Mouse (Mus musculus) midbrain, embryonic 13.5 days (tissue): ENCODE measurements around the gene Znrd1as. TPM values are rescaled to one million over a fixed set of nuclear protein-coding genes. Genes with fewer than 3 reads are reported as not detected.
A peak's percentile ranks its signal among the peaks of the same experiment; 100 is the strongest.

Experiments used
- ATAC-seq: fragments of 200-750 bp; cut with Nextera tagmentation; 2 replicates; pipeline ENCODE4 v1.8.0; 2017; ENCODE audit warnings: mild to moderate bottlenecking, moderate TSS enrichment, moderate library complexity
- H3K27ac ChIP-seq: fragments of 300-500 bp; sonication (generic); 2 replicates; pipeline ENCODE4 v1.5.1; 2015; ENCODE audit warnings: inconsistent platforms, mild to moderate bottlenecking, moderate library complexity
- H3K27me3 ChIP-seq: fragments of 300-500 bp; sonication (generic); 2 replicates; pipeline ENCODE4 v1.6.1; 2015; ENCODE audit warnings: mild to moderate bottlenecking, inconsistent platforms
- H3K36me3 ChIP-seq: fragments of 300-500 bp; sonication (generic); 2 replicates; pipeline ENCODE4 v1.6.1; 2015; ENCODE audit warnings: mild to moderate bottlenecking, inconsistent platforms
- H3K4me1 ChIP-seq: fragments of 300-500 bp; sonication (generic); replicated peaks from 2 replicates; pipeline ENCODE4 v1.6.1; 2015; ENCODE audit warnings: inconsistent platforms
- H3K4me2 ChIP-seq: fragments of 300-500 bp; sonication (generic); replicated peaks from 2 replicates; pipeline ENCODE4 v1.6.1; 2015; ENCODE audit warnings: moderate library complexity, mild to moderate bottlenecking, inconsistent platforms
- H3K4me3 ChIP-seq: fragments of 300-500 bp; sonication (generic); replicated peaks from 2 replicates; pipeline ENCODE4 v1.5.1; 2015; ENCODE audit warnings: mild to moderate bottlenecking, inconsistent platforms
- H3K9ac ChIP-seq: fragments of 300-500 bp; sonication (generic); replicated peaks from 2 replicates; pipeline ENCODE4 v1.6.1; 2015; ENCODE audit warnings: mild to moderate bottlenecking, inconsistent platforms
- H3K9me3 ChIP-seq: fragments of 300-500 bp; sonication (generic); 2 replicates; pipeline ENCODE4 v1.6.1; 2016; ENCODE audit warnings: mild to moderate bottlenecking, inconsistent platforms
- WGBS: fragments of 180-500 bp; shearing (Covaris S2); methylation state at CpG from one replicate; pipeline ENCODE4 v1.1.7; 2015; 5-methylcytosine and 5-hydroxymethylcytosine counted together
- polyA plus RNA-seq: library from polyadenylated mRNA; unstranded; fragments of >200 nt; fragmentation: Nextera tagmentation; extraction: Ambion mirVana; gene quantifications from 2 replicates; pipeline ENCODE4 v1.2.1, GENCODE M21; 2015

Gene Znrd1as
- 4.8 and 6.5 TPM in 2 replicates for polyA plus RNA-seq

- Histone ChIP-seq H3K9ac (peak within 1 kb of the TSS; percentile 84), H3K4me1 (peaks cover 18% of the 10 kb centered on the region), H3K27ac (peak within 1 kb of the TSS; percentile 70), H3K36me3 (peaks cover 15% of the 10 kb centered on the region), H3K4me2 (peak within 1 kb of the TSS; percentile 84), H3K4me3 (peak within 1 kb of the TSS; percentile 68), H3K9me3 (no peaks in the 10 kb centered on the region), H3K27me3 (no peaks in the 10 kb centered on the region)
- ATAC-seq = peak; percentile 98
- WGBS = under 1% methylated on average over 46 of the region's 46 CpGs
Measured at GRCm38 (mm10) chr17:36957999-36958743, at the start of gene Znrd1as, which contains the start of gene Znrd1. TSS of gene Znrd1as (plus strand) at chr17:36958592. TSS of gene Znrd1 (minus strand) at chr17:36958559.

DNA sequence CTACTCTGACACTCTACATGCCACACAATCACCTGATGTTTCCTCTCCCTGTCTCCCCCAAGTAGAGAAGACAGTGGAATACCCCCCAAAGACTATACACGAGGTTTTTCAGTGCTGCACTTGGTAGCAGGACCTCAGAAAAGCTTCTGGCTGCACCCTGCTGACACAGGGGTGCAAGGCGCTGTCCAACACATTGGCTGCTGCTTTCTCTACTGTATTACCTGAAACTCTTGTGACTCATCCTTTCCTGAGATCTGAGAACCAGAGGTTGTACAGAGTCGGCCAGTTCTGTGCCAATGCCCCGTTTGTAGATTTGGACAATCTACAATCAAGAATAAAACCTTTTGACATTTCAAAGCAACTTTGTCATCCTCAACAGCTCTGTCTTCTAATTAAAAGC is 48.6 kb upstream of the Znrd1as start:
- Histone ChIP-seq H3K4me1 (no peaks in the 10 kb centered on the region), H3K27me3 (no peaks in the 10 kb centered on the region), H3K36me3 (no peaks in the 10 kb centered on the region), H3K9me3 (no peaks in the 10 kb centered on the region), H3K4me2 (no peak overlapping the region), H3K27ac (no peak overlapping the region), H3K4me3 (no peak overlapping the region), H3K9ac (no peak overlapping the region)
- no peak for ATAC-seq
- WGBS = 64% methylated on average over 4 of the region's 4 CpGs

DNA sequence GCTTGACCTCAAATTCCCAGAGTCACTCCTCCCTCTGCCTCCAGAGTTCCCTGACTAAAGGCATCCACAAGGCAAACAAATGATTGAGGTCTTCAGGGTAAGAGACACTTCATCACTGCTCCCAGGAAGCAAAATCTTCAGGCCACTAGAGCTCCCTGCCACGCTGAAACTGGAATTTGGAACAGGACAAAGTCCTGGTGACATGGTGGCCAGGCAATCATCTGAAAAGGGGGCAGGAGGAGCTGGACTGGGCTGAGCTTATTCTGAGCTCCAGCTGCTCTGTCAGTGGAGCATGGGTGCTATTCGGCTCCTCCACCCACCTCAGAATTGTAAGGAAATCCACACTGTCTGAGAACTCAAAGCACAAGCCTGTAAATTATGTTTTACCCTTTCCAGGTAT is 46.4 kb upstream of the Znrd1as start:
- Histone ChIP-seq H3K9ac (no peak overlapping the region), H3K4me2 (no peak overlapping the region), H3K27me3 (no peaks in the 10 kb centered on the region), H3K4me1 (no peaks in the 10 kb centered on the region), H3K4me3 (no peak overlapping the region), H3K9me3 (no peaks in the 10 kb centered on the region), H3K36me3 (no peaks in the 10 kb centered on the region), H3K27ac (no peak overlapping the region)
- WGBS = 63% methylated on average over 2 of the region's 2 CpGs
- no peak for ATAC-seq

DNA sequence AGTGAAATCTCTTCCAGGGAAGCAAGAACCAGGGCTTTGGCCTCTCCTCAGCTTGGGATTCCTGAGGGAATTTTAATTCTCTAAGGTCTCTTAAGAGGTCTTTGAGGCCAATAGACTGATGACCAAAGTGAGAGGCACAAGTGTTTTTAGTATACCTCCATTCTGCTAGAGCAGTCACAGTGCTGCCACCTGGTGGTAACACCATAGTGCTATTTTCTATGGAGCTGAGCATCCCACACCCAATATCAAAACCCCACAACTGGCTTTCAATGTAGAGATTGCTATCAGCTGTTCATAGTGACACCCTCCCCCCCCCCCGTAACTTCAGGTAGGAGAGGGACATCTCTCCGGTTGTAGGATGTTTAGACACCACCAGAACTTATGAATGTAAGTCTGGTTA is 44.3 kb upstream of the Znrd1as start:
- no peak for ATAC-seq
- no peak overlapping the region for H3K9ac ChIP-seq

GRCm38 (mm10) chr17:36915076-36915475 is 43.3 kb upstream of the Znrd1as start:
- Histone ChIP-seq H3K27ac (no peak overlapping the region), H3K36me3 (no peaks in the 10 kb centered on the region), H3K9me3 (no peaks in the 10 kb centered on the region), H3K27me3 (no peaks in the 10 kb centered on the region), H3K4me2 (no peak overlapping the region), H3K4me1 (no peaks in the 10 kb centered on the region), H3K9ac (no peak overlapping the region), H3K4me3 (no peak overlapping the region)
- 18% methylated on average over 9 of the region's 9 CpGs for WGBS
- ATAC-seq = peak; percentile 27; the same call in 1 of the 2 replicates

More for the DNA sequence above, 44.3 kb upstream of the Znrd1as start:
- H3K4me2 ChIP-seq = no peak overlapping the region
- H3K4me1 ChIP-seq = no peaks in the 10 kb centered on the region
- H3K36me3 ChIP-seq = no peaks in the 10 kb centered on the region
- no peaks in the 10 kb centered on the region for H3K9me3 ChIP-seq
- H3K27ac ChIP-seq = no peak overlapping the region
- H3K4me3 ChIP-seq = no peak overlapping the region
- H3K27me3 ChIP-seq = no peaks in the 10 kb centered on the region
- WGBS = 17% methylated on average over 2 of the region's 2 CpGs

GRCm38 (mm10) chr17:36920239-36920638 is 38.2 kb upstream of the Znrd1as start:
- Histone ChIP-seq H3K9me3 (no peaks in the 10 kb centered on the region), H3K4me2 (no peak overlapping the region), H3K4me1 (no peaks in the 10 kb centered on the region), H3K9ac (no peak overlapping the region), H3K27me3 (no peaks in the 10 kb centered on the region), H3K4me3 (no peak overlapping the region), H3K27ac (no peak overlapping the region), H3K36me3 (no peaks in the 10 kb centered on the region)
- ATAC-seq = no peak
- WGBS = 62% methylated on average over 15 of the region's 15 CpGs

- Histone ChIP-seq H3K4me3 (no peak overlapping the region), H3K27me3 (no peaks in the 10 kb centered on the region), H3K4me2 (no peak overlapping the region), H3K4me1 (no peaks in the 10 kb centered on the region), H3K27ac (no peak overlapping the region), H3K9ac (no peak overlapping the region), H3K36me3 (no peaks in the 10 kb centered on the region), H3K9me3 (no peaks in the 10 kb centered on the region)
- no peak for ATAC-seq
- WGBS = 92% methylated on average over 4 of the region's 4 CpGs
Measured at GRCm38 (mm10) chr17:36922715-36923114, 35.7 kb upstream of the Znrd1as start.

GRCm38 (mm10) chr17:36923491-36923890 is 34.9 kb upstream of the Znrd1as start:
- H3K4me3 ChIP-seq = no peak overlapping the region
- no peak overlapping the region for H3K4me2 ChIP-seq
- H3K9ac ChIP-seq = no peak overlapping the region
- no peak overlapping the region for H3K27ac ChIP-seq
- no peaks in the 10 kb centered on the region for H3K9me3 ChIP-seq
- 69% methylated on average over 4 of the region's 4 CpGs for WGBS
- no peaks in the 10 kb centered on the region for H3K27me3 ChIP-seq
- ATAC-seq = no peak
- H3K4me1 ChIP-seq = no peaks in the 10 kb centered on the region
- H3K36me3 ChIP-seq = no peaks in the 10 kb centered on the region

- no peaks in the 10 kb centered on the region for H3K4me1 ChIP-seq
- no peaks in the 10 kb centered on the region for H3K36me3 ChIP-seq
- H3K27ac ChIP-seq = no peak overlapping the region
- no peak overlapping the region for H3K4me2 ChIP-seq
- H3K9ac ChIP-seq = no peak overlapping the region
- no peaks in the 10 kb centered on the region for H3K27me3 ChIP-seq
- ATAC-seq = no peak
- WGBS = 73% methylated on average over 10 of the region's 10 CpGs
- H3K9me3 ChIP-seq = no peaks in the 10 kb centered on the region
- H3K4me3 ChIP-seq = no peak overlapping the region
Measured at GRCm38 (mm10) chr17:36927496-36928120, 30.8 kb upstream of the Znrd1as start.

- ATAC-seq = no peak
- Histone ChIP-seq H3K27me3 (no peaks in the 10 kb centered on the region), H3K9me3 (no peaks in the 10 kb centered on the region), H3K4me3 (no peak overlapping the region), H3K36me3 (no peaks in the 10 kb centered on the region), H3K27ac (no peak overlapping the region), H3K4me1 (no peaks in the 10 kb centered on the region), H3K4me2 (no peak overlapping the region), H3K9ac (no peak overlapping the region)
- 75% methylated on average over 12 of the region's 12 CpGs for WGBS
Measured at GRCm38 (mm10) chr17:36929236-36929932, 29.0 kb upstream of the Znrd1as start.

DNA sequence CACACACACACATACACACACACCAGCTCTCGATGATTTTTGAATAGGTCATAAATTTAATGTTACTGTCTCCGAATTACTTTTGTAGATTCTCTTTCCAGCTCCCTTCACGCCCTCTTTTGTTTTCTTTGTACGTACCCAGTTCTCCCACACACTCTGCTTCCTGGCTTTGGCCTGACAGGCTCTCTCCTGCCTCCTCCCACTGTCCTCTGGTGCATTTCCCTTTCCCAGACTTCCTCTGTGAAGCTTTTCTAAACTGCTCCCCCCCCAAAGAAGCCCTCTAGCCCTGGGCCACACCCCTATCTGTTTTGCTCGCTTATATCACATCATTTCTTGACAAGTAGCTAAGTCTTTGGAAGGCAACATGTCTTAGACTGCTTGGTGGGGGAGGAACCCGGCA is 28.2 kb upstream of the Znrd1as start:
- 83% methylated on average over 6 of the region's 6 CpGs for WGBS

GRCm38 (mm10) chr17:36931130-36931529 is 27.3 kb upstream of the Znrd1as start:
- no peak overlapping the region for H3K9ac ChIP-seq
- H3K27me3 ChIP-seq = no peaks in the 10 kb centered on the region
- WGBS = 84% methylated on average over 4 of the region's 4 CpGs
- no peak for ATAC-seq
- no peaks in the 10 kb centered on the region for H3K4me1 ChIP-seq
- no peak overlapping the region for H3K4me3 ChIP-seq
- H3K27ac ChIP-seq = no peak overlapping the region
- H3K36me3 ChIP-seq = no peaks in the 10 kb centered on the region
- H3K9me3 ChIP-seq = no peaks in the 10 kb centered on the region
- no peak overlapping the region for H3K4me2 ChIP-seq

More for the DNA sequence above, 28.2 kb upstream of the Znrd1as start:
- Histone ChIP-seq H3K9ac (no peak overlapping the region), H3K4me3 (no peak overlapping the region), H3K27me3 (no peaks in the 10 kb centered on the region), H3K4me2 (no peak overlapping the region), H3K4me1 (no peaks in the 10 kb centered on the region), H3K9me3 (no peaks in the 10 kb centered on the region), H3K36me3 (no peaks in the 10 kb centered on the region), H3K27ac (no peak overlapping the region)
- ATAC-seq = no peak
